Mouse (Mus musculus): ENCODE data around the gene Atg16l2.

DNA sequence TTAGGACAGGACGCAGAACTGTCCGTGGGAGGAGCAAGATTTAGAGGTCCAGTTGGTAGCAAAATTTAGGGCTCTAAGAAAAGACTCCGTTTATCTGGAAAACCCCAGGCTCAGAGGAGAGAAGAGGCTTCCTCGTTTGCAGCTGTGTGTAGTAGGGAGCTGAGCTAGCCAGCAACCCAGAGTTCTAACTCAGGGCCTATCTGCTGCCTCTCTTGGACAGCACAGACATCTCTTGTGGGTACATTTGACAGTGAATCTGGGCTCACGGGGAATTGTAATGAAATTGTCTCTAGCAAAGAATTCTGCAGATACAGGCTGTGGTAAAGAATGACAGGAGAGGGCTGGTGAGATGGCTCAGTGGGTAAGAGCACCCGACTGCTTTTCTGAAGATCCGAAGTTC lies 640 bp upstream of the Atg16l2 start:
- no peak for TF ChIP-seq CTCF (IDR thresholded peaks at IDR 0.05)
- TF ChIP-seq EP300 (IDR thresholded peaks at IDR 0.05), result no peak
